Mouse (Mus musculus): ENCODE results near the gene Cib4.

DNA sequence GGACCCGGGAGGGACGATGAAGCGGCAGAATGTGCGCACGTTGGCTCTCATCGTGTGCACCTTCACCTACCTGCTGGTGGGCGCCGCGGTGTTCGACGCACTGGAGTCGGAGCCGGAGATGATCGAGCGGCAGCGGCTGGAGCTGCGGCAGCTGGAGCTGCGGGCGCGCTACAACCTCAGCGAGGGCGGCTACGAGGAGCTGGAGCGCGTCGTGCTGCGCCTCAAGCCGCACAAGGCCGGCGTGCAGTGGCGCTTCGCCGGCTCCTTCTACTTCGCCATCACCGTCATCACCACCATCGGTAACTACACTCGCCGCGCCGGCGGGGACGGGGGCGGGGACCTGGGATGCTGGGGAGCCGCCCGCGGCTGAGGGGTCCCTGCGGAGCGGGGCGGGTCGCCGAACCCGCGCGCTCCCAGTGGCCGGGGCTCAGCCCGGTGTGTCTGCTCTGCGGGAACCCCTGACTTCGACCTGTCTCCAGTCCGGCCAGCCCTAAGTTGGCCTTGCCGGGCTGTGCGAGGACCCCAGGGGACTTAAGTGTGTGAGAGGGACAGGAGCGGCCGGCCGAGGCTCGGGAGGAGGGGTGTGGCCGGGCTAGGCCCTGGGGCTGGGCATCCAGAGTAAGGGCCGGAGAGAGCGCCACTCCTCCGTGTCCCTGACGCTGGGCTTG is 42.8 kb upstream of the Cib4 start:
- TF ChIP-seq CTCF (IDR thresholded peaks at IDR 0.05; ENCODE audit: borderline replicate concordance, extremely low read depth, insufficient read depth, insufficient read length) (no peak), POLR2A (IDR thresholded peaks at IDR 0.05; ENCODE audit: borderline replicate concordance, extremely low read depth, insufficient read depth, insufficient read length, poor library complexity, severe bottlenecking) (no peak)
